Mouse (Mus musculus) thymus, postnatal 0 days (tissue): ENCODE results near the gene Ankrd16. TPM values are rescaled to one million over a fixed set of nuclear protein-coding genes. Genes with fewer than 3 reads are reported as not detected.

Experiments used
- DNase-seq: peaks from one replicate; pipeline ENCODE4 v3.0.0-alpha.2; 2015; ENCODE audit warnings: low spot score
- polyA plus RNA-seq: library from polyadenylated mRNA; unstranded; fragments of >200 nt; fragmentation: Nextera tagmentation; extraction: Ambion mirVana; gene quantifications from 2 replicates; pipeline ENCODE4 v1.2.1, GENCODE M21; 2015

Gene Ankrd16
- polyA plus RNA-seq = 28.3 and 41.2 TPM in 2 replicates

GRCm38 (mm10) chr2:11777091-11778068 lies at the start of gene Ankrd16, which contains the start of gene Fbh1:
Ankrd16 (plus strand) TSS chr2:11777876.
Fbh1 (minus strand) TSS chr2:11777582.
- peak; percentile 100 for DNase-seq

GRCm38 (mm10) chr2:11729091-11729490 lies 48.6 kb upstream of the Ankrd16 start:
- no peak for DNase-seq

- DNase-seq = no peak
Observed at GRCm38 (mm10) chr2:11732978-11733377, 44.7 kb upstream of the Ankrd16 start.

- DNase-seq = no peak
Observed at GRCm38 (mm10) chr2:11735853-11736252, 41.8 kb upstream of the Ankrd16 start.

GRCm38 (mm10) chr2:11738794-11739193 lies 38.9 kb upstream of the Ankrd16 start:
- DNase-seq = no peak

- DNase-seq = no peak
Observed at GRCm38 (mm10) chr2:11739516-11740051, 38.1 kb upstream of the Ankrd16 start.

GRCm38 (mm10) chr2:11762541-11762940 lies 15.1 kb upstream of the Ankrd16 start:
- no peak for DNase-seq

- no peak for DNase-seq
Observed at GRCm38 (mm10) chr2:11765694-11766093, 12.0 kb upstream of the Ankrd16 start.

- no peak for DNase-seq
Observed at GRCm38 (mm10) chr2:11766485-11767160, 11.1 kb upstream of the Ankrd16 start.

- no peak for DNase-seq
Observed at GRCm38 (mm10) chr2:11767161-11767545, 10.5 kb upstream of the Ankrd16 start.

- no peak for DNase-seq
Observed at GRCm38 (mm10) chr2:11771701-11772100, 6.0 kb upstream of the Ankrd16 start.

- no peak for DNase-seq
Observed at GRCm38 (mm10) chr2:11772401-11772800, 5.3 kb upstream of the Ankrd16 start.

- no peak for DNase-seq
Observed at GRCm38 (mm10) chr2:11774426-11774825, 3.2 kb upstream of the Ankrd16 start.

GRCm38 (mm10) chr2:11775121-11775520 lies 2.6 kb upstream of the Ankrd16 start:
- no peak for DNase-seq

GRCm38 (mm10) chr2:11776415-11776814 lies 1.3 kb upstream of the Ankrd16 start:
- no peak for DNase-seq

- peak; percentile 94 for DNase-seq
Observed at GRCm38 (mm10) chr2:11778087-11778823, 579 bp downstream of the Ankrd16 start.

- no peak for DNase-seq
Observed at GRCm38 (mm10) chr2:11784159-11784558, 6.5 kb downstream of the Ankrd16 start.

- DNase-seq = no peak
Observed at GRCm38 (mm10) chr2:11794668-11795067, 17.0 kb downstream of the Ankrd16 start.

GRCm38 (mm10) chr2:11797930-11798364 lies 20.3 kb downstream of the Ankrd16 start:
- no peak for DNase-seq

- peak; percentile 35 for DNase-seq
Observed at GRCm38 (mm10) chr2:11801299-11801930, 23.7 kb downstream of the Ankrd16 start.
